Mouse (Mus musculus): ENCODE results near the gene Fbxw7.
"Not testable (repeated sequence)": the region's sequence is repeated elsewhere in the genome, so short reads cannot be mapped to it uniquely, and the experiment has no call there.

Gene Fbxw7

DNA sequence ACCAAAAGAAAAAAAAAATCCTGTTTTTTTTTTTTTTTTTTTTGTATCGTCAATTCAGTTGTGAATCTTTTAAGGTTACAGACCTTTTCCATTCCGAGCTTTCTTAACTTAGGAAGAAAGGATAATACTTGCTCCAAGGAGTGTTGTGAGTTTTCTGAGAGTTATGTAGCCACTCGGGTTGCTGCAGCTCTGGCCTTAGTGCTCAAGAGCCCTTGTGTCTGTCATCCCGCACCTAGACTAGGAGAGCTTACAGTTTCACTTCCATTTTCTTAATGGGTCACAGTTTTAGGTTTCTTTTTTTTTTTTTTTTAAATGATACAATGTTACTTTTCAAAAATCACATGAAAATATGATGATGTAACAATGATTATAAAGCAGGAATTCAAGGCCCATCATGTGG is 12.5 kb downstream of the Fbxw7 start:
- DNase-seq: no peak

DNA sequence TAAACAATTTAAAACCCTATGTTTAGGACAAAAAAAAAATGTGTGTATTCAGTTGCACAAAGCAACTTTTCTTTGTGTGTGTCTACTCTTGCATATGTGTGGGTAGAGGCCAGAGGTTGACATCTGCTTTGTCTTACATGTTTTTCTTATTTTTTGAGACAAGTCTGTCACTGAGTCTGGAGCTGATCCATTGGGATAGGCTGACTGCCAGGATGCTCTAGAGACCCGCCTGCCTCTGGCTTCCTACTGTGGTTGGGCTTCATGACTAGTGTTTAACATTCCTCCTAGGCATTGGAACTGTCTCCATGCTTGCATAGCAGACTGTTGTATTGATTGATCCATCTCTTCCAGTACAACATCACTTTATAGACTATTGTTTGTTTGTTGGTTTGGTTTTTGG is 14.3 kb downstream of the Fbxw7 start:
- no peak for DNase-seq

DNA sequence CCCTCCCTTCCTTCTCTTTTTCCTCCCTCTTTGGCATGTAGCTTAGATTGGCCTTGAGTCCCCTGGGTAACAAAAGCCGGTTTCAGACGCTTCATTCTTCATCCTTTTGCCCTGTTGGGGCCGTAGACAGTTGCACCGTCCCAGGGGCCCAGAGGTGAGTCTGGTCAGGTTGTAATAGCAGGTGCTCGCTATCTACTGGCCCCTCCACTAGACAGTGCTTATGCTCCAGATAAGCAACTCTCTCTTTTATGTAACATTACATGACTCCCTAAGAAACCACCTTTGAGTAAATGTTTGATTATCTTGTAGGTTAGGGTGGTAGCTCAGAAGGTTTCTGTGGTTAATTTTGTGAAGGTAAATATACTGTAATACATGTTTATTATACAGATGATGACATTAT is 21.0 kb downstream of the Fbxw7 start:
- no peak for DNase-seq

DNA sequence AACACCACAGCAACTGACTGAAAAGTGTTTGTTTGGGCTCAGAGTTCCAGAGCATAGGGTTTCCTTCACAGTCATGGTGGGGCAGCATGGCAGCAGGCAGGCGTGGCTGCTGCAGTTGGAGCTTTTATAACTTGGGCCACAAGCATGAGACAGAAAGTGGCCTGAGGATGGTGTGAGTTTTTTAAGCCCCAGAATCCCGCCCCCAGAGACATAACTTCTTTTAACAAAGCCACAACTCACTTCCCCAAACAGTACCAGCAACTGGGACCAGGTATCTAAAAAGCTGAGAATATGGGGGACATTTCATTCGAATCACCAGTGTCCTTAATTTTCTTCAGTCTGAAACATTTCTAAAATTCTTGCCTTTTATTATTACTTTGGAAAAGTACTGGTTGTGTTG is 22.9 kb downstream of the Fbxw7 start:
- no peak for DNase-seq

DNA sequence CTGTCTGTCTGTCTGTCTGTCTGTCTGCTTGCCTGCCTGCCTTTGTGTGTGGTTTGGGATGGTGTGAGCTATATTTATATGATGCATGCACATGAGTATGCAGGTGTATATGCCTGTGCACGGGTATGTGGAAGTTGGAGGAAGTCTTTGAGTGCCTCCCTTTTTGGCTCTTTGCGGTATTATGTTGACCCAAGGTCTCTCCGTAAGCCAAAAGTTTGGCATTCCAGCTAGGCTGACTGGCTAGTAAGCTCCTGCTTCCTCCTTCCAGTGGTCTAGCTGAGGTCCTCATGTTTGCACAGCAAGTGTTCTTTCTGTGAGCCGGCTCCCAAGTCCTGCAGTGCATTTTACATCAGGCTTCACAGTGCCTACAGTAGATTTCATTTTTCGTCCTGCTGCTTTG is 24.4 kb downstream of the Fbxw7 start:
- DNase-seq: no peak

DNA sequence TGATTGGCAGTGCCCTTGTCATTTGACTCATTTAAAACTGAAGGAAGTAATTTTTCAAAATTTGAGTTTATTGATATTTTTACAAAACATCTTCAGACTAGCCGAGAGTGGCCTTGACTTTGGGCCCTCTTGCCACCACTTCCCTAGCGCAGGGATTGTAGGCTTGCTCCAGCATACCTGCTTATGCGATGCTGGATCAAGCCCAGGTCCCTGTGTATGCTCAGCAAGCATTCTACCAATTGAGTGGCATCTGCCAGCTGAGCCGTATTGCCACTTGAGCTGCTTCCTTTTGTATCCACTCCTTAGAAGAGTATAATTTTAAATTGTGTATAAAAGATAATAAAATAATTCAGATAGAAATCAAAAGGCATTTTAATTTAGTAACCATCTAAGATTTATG is 26.2 kb downstream of the Fbxw7 start:
- DNase-seq: no peak

DNA sequence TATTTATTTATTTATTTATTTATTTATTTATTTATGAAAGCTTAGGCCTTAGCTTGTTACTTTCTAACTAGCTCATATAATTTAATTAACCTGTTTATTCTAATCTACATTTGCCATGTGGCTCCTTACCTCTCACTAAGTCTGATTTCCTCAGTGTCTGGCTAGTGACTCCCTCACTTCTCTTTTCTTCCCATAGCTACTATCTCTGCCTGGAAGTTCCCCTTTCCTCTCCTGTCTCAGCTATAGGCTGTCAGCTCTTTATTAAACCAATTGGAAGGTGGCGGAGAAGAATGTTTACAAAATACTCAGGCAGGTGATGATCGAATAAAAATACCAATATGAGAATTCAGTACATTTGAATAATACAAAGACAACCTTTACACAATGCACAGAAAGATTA is 27.7 kb downstream of the Fbxw7 start:
- no peak for DNase-seq

DNA sequence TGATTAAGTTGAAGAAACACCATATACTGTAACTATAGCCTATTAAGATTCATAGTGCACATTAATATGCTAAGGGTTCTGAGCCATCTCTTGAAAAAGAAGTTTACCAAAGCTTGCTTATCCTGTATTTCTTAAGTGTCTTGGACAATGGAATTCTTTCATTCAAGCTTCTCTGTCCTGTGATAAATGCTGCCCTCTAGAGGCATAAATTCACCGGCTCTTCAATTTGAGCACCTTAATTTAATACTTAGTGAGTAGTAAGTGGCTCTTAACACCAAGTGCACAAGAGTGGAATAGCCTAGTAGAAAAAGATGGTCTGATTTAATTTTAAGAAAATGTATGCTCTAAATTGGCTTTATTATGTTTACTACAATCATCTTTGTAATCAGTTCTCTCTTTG is 28.5 kb downstream of the Fbxw7 start:
- DNase-seq: peak; percentile 16

DNA sequence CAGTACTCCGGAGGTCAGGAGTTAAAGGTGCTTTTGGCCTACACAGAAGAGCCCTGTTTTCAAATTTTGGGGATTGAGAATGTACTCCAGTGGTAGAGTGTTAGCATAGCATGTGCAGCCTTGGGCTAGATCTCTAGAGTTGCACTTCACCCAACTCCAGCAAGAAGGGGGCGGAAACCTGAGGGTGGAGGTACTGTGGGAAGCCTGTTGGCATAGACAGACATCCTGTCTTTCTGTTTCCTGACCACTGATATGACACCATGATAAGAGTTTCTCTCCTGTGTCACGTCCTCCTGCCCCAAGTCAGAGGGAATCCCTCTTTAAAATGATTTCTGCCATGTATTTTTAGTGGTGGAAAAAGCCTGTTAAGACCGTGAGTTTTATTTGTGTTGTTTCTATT is 33.7 kb downstream of the Fbxw7 start:
- peak; percentile 32 for DNase-seq

DNA sequence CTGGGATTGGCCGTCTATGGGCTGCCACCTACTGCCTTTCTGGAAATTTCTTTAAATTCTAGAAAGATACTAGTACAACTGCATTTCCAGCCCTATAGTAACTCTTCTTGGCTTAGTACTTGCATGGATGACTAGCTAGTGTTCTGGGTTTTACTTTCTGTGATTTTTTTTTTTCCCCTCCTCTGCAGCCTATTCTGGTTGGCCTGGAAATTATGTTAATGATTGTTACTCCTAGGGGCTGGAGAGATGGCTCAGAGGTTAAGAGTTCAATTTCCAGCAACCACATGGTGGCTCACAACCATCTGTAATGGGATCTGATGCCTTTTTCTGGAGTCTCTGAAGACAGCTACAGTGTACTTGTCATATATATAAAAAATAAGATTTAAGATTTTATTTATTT is 35.4 kb downstream of the Fbxw7 start:
- DNase-seq: no peak

DNA sequence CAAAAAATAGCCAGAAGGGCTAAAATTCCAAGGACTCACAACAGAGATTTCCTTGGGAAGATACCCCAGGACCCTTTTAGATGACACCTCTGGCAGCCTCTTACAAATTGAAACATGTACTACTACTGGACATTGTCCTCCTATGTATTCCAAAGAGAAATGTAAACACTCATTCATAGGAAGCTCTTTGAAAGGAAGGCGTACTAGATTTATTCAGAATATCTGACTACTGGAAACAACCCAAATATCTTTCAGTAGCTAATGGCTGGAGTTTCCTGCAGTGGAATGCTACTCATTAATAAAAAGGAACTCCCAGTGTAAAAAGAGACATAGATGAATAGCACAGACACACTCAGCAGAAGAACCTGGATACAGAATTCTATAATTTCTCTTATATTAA is 36.7 kb downstream of the Fbxw7 start:
- DNase-seq: no peak

DNA sequence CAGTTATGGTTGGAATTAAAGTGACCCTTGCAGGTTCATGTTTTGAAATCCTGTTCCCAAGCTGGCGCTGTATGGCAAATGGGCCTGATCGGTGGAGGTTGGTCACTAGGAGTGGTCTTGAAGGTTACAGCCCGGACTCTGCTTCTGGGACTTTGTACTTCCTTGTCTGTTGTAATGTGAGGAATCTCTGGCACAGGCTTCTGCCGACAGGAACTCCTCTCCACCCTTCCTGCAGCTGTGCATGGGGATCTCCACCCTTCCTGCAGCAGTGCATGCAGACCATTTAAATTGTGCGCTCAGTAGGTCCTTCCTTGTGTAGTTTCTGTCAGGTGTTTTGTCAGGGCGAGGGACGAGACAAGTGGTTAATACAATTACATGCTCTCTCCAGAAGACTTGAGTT is 37.8 kb downstream of the Fbxw7 start:
- peak; percentile 72 for DNase-seq

DNA sequence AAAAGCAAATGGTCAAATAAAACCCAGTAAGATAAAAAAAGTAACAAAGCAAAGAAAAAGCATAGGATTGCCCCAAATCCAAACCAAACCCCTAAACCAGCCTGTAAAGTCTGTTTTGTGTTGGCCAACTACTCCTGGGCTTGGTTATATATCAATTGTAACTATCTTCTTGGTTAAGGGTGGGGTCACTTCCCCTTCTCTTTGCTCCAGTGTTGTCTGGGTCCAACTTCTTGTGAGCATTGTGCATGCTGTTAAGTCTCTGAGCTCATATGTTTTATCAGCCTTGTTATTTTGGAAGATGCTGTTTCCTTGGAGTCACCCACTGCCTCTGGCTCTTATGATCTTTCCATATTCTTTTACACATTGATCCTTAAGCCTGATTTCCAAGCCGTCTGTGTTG is 39.4 kb downstream of the Fbxw7 start:
- DNase-seq: no peak

DNA sequence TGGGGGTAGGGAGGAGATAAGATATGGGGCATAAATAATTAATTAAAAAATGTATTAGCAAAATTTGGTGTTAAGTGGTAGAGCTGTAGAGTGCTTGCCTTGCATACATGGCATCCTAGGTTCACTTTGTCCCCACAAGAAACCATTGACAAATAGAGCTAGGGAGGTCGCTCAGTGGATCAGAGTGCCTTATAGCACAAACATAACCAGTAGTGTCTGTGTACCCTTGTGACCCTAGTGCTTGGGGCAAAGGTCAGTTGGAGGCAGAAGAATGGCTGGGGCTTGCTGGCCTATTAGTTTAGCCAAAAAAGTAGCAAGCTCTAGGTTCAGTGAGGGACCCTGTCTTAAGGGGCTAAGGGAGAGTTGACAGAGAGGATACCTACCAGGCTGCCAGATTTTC is 45.6 kb downstream of the Fbxw7 start:
- DNase-seq: no peak

DNA sequence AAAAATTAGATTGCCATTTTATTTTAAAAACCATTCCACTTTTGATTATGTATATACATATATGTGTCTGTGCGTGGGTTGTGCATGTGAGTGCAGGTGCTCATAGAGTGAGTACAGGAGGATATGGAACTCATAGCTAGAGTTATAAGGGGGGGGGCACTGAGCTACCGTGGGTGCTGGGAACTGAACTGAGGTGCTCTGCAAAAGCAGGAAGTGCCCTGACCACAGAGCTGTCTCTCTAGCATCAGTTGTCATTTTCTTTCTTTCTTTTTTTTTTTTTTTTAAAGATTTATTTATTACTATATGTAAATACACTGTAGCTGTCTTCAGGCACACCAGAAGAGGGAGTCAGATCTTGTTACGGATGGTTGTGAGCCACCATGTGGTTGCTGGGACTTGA is 46.7 kb downstream of the Fbxw7 start:
- DNase-seq: not testable (repeated sequence)

DNA sequence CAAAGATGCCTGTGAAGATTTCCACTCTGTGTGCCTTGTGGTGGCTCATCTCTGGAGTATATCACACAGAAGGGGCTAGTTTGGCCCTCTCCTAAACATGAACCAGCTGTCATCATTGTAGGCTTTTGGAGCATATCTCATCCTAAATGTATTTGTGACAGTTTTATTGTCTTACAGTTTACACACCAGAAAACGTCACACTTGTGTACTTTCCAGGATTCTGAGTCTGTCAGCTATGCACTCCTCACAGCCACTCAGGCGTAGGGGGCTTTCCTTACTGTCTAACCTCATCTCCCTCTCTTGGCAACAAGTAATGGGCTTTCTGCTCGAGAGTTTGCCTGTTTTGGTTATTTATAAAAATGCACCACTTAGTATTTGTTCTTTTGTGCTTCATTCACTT is 50.6 kb downstream of the Fbxw7 start:
- DNase-seq: no peak

DNA sequence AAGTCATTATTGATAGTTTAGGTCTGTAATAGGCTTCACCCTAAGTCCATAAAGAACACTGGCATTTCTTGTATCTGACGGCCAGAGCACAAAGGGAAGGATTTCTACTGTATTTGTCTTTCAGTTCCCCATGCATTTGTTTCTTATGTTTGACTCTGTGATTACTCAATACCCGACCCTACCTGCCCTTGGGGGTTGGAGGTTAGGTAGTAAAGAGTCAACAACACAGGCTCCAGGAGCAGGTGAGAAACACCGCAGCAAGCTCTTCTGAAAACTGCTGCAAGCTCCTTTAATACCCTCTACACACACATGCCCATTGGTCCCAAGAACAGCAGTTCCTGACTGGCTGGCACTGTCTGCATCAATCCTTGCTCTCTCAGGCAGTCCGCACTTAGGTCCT is 51.8 kb downstream of the Fbxw7 start:
- no peak for DNase-seq

DNA sequence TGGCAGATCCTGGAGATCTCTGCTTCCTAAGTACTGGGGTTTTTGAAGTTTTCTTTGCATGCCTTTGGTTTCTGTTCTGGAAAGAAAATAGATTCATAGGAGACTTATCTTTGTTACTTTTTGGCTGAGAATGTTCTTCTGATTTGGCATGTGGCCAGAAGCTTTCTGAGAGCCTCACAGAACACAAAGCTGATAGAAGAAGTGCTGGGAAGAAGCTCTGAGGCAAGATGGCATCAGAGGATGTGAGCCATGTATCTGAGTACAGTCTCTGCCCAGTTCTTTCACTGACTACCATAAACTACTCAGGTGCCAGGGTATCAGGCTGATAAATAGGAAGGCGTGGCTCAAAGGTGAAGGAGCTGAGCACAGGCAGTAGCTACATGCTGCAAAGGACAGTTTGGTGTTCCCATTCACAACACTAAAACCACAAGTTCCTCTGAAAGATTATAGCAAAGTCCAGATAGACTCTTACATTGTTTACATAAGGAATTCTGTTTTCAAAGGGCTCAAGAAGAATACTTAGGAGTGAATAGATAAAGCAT is 52.4 kb downstream of the Fbxw7 start:
- no peak for DNase-seq

DNA sequence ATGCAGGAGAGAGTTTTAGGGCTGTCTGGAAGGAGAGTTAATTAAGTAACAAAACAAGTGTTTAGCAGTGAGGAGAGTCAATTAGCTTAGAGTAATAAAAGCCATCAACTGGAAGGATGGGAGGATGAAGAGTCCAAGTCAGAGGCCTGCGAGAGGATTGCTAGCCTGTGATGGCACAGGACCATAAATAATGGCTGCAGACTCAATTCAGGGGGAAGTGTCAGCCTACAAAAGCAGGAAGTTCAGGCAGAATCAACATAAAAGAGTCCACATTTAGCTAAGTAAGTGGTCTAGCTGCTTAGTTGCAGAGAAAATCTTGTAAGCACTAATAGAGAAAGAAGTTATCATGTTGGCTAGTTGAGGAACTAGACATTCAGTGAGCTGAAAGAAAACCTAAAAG is 52.9 kb downstream of the Fbxw7 start:
- no peak for DNase-seq

DNA sequence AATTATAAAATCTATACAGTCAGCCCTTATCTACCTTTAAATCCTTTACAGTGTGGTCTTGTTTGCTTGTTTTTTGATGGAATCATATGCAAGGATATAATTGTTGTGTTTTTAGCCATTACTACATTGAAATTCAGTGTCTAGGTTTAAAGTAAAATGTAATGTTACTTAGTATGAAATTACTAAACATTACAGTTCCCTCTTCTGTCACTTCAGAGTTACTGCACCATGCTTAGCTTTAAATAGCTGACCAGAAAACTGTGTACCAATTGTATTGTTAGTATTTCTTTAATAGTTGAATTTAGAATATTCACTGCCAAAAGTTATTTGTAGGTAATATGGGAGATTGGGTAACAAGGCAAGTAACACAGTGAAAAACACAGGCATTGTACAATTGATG is 55.1 kb downstream of the Fbxw7 start:
- no peak for DNase-seq

DNA sequence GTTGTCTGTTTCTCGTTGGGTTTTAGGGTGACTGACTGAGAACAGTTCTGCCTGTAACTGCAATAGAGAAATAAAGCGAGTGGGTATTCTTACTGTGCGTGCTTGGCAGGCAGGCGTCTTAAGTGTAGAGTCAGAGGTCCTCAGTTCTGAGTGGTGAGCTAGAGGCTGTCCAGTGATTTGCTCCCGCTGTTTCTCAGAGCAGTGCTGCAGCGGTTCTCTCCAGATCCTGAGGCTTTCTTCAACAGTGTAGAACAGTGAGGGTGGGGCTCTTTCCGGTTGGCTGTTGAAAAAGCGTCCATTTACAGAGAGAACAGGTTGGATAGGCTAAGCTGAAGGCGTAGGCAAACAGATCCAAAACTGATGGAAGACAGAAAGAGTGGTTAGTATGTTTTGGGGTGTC is 60.2 kb downstream of the Fbxw7 start:
- no peak for DNase-seq

DNA sequence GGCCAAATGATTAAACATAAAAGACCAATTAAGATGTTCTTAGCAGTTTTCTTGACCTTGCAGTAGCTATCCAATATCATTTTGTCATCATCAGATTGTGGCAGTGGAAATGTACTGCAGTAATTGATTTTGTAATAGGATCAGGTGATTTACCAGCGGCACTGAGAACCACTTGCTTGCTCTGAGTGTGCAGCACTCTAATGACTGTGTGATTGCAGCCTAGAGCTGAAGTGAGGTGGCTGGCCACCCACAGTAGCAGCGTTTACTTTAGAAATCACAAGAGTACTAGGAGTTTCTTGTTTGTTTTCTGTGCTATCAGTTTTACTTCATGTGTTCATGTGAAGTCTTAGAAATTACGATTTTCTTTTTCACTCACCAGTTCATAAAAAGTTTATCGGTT is 61.1 kb downstream of the Fbxw7 start:
- DNase-seq: no peak

DNA sequence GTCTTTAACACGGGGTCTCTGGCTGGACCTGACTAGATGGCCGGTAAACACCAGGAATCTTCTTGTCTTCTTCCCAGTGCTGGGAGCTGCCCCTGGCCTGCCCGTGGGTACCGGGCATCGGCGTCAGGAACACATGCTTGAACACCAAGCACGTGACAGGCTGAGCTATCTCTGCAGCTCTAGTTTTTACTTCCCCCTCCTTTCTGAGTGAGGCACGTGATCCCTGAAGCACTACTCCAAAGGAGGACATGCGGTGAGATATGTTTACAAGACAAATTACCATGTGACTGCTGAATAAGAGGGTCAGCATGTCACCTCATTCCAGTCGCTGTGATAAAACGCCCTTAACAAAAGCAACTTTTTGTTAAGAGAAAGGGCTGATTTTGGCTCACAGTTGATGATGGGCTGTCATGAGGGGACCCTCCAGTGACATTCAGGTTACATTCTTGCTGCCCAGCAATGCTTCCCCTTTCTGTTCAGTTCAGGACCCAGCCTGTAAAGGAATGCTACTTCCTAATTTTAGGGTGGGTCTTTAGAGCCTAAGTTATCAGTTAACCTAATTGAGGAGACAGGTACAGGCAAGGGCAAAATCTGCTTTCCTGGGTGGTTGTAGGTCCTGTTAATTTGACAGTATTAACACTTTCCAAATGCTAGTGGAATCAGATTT is 68.9 kb downstream of the Fbxw7 start:
- peak; percentile 15 for DNase-seq

DNA sequence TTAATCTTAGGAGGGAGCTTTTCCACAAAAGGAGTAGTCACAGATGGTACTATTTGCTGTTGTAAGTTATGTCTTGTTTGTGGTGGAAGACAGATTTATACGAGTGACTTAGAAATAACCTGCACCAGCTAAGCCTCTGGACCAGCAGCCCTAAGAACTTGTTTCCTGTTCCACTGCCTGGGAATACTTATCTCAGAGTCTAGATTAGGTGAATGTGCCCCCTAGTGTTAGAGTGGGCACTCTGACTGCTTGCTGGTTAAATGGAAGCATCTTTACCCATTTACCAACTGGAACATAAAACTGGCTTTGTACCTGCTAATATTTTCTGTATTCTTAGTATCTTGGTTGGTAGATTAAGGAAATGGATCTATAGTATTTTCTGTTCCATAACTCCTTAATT is 74.6 kb downstream of the Fbxw7 start:
- DNase-seq: peak; percentile 8

DNA sequence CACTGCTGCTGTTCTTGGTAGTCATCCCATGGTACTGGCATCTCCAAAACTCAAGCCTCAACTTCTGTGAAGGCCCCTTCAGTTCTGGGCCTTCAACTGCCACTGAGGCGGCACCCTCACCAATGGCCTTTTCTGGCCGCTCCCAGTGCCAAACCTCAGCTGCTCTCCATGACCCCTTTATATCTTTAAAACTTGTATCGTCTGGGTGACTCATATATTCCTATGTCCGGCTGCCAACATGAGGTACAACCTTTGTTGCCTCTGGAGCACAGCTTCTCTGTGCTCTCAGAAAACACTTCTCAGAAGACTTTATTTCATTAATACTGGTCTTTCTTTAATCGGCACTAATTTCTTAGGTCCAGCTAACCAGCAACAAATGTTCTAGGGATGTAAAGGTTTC is 75.9 kb downstream of the Fbxw7 start:
- no peak for DNase-seq

DNA sequence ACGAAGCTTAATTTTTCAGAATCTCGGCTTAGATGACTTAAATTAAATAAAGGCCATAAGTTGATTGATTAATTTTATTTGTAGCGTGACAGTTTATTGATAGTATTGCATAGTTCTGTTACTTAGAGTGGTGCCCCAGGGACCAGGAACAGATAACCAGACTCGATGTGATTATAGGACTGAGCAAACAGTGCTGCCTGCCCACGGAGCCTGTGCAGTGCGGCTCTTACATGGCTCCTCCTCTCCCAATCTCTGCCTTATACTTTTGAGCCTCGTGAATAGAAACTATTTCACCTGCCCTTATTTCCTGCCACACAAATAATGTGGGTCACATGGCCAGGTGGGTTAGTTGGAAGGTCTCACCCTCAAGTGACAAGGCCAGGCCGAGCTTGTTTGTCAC is 82.9 kb downstream of the Fbxw7 start:
- DNase-seq: no peak
